Mouse (Mus musculus): ENCODE results near the gene 1700001F09Rik.
"Not testable (repeated sequence)": the region's sequence is repeated elsewhere in the genome, so short reads cannot be mapped to it uniquely, and the experiment has no call there.

- TF ChIP-seq GATA1 (IDR thresholded peaks at IDR 0.05; ENCODE audit: borderline replicate concordance, low read length); FLI1 (IDR thresholded peaks at IDR 0.05; ENCODE audit: low read length): not testable (repeated sequence)
Measured at GRCm38 (mm10) chr14:43361713-43362112, 14.1 kb upstream of the 1700001F09Rik start.
